Mouse (Mus musculus) kidney, adult 2 months (tissue): Measurements from ENCODE around the gene Gucy1b2. TPM values are rescaled to one million over a fixed set of nuclear protein-coding genes. Genes with fewer than 3 reads are reported as not detected.
A peak's percentile ranks its signal among the peaks of the same experiment; 100 is the strongest.

ENCODE experiments used
- DNase-seq: peaks from one replicate; pipeline ENCODE4 v3.0.0; 2021
- H3K27ac ChIP-seq: fragments of 200-500 bp; 2 replicates; pipeline ENCODE4 v1.5.1; 2012; ENCODE audit warnings: low read depth, low read length, control low read depth, inconsistent platforms; ENCODE audit not compliant: insufficient read depth
- H3K27me3 ChIP-seq: fragments of 200-500 bp; replicated peaks from 2 replicates; pipeline ENCODE4 v1.6.1; 2012; ENCODE audit warnings: mild to moderate bottlenecking, moderate library complexity, low read length, inconsistent platforms; ENCODE audit not compliant: control insufficient read depth, insufficient read depth
- H3K36me3 ChIP-seq: fragments of 200-500 bp; 2 replicates; pipeline ENCODE4 v1.6.1; 2012; ENCODE audit warnings: mild to moderate bottlenecking, moderate library complexity, low read length, inconsistent platforms; ENCODE audit not compliant: control insufficient read depth, insufficient read depth
- H3K4me1 ChIP-seq: fragments of 200-500 bp; 2 replicates; pipeline ENCODE4 v1.6.1; 2011; ENCODE audit warnings: low read length; ENCODE audit not compliant: control insufficient read depth, insufficient read depth
- H3K4me3 ChIP-seq: fragments of 200-500 bp; 2 replicates; pipeline ENCODE4 v1.5.1; 2011; ENCODE audit warnings: mild to moderate bottlenecking, low read depth, low read length, control low read depth; ENCODE audit not compliant: insufficient read depth
- CTCF ChIP-seq: fragments of 200-500 bp; conservative IDR thresholded peaks from 2 replicates; pipeline ENCODE4 v1.5.1; 2011; ENCODE audit warnings: low read depth, mild to moderate bottlenecking, control low read depth, low read length, moderate library complexity, mixed read lengths; ENCODE audit not compliant: insufficient read depth, insufficient read length
- POLR2A ChIP-seq: fragments of 200-500 bp; IDR thresholded peaks from one replicate; pipeline ENCODE4 v1.6.1; 2011; ENCODE audit warnings: low read depth, low read length, control low read depth
- WGBS: fragments of 180-500 bp; shearing (Covaris S2); methylation state at CpG from one replicate; pipeline ENCODE4 v1.1.7; 2018; 5-methylcytosine and 5-hydroxymethylcytosine counted together
- polyA plus RNA-seq: library from polyadenylated mRNA; depleted of rRNA; stranded (reverse); fragments of >200 nt; gene quantifications from 2 replicates; pipeline ENCODE4 v1.2.3, GENCODE M21; 2012

Gucy1b2 gene
- polyA plus RNA-seq, 1 experiment: 0.05 TPM

DNA sequence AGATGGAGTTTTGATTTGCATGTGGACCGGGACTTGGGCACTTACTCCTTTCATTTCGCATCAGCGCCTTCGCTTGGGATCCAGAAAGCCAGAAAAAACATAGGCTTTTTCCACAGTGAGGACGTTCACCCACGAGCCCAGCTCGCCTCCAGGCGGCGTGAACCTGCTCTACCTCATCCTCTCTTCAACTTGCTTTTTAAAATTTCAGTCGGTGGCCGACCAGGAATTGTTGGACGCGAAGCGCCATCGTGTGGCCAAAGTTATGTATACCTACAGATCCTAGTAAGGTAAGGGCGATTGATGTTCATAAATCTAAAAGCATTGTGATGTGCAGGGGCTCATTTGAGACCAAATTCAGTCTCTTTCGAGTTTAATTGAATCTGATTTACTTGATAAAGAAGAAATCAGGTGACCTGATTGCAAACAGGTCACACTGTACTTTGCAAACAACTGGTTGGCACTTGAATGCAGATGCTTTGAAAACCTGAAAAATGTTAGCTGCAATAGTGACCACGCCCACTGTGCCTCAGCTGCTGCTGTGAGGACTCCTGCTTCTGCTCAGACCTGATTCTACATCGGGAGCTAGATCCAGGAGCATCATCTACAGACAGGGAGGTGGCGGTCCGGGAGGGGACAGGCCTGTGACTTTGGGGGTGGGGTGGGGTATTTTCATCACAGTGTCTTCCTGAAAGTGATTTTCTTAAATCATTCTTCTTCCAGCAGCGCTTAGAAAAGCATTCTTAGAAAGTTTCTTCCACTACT lies 1.5 kb upstream of the Gucy1b2 start:
- no peaks in the 10 kb centered on the region for H3K27me3 ChIP-seq
- H3K4me3 ChIP-seq: no peak overlapping the region
- H3K4me1 ChIP-seq: no peaks in the 10 kb centered on the region
- WGBS: 14% methylated on average over 22 of the region's 22 CpGs
- TF ChIP-seq CTCF (peak; percentile 93), POLR2A (no peak)
- no peaks in the 10 kb centered on the region for H3K36me3 ChIP-seq
- H3K27ac ChIP-seq: no peak overlapping the region
- DNase-seq: peak; percentile 89

- Histone ChIP-seq H3K27ac (no peak overlapping the region), H3K4me1 (no peaks in the 10 kb centered on the region), H3K27me3 (no peaks in the 10 kb centered on the region), H3K4me3 (no peak overlapping the region), H3K36me3 (no peaks in the 10 kb centered on the region)
- 88% methylated on average over 5 of the region's 5 CpGs for WGBS
- DNase-seq: no peak
- TF ChIP-seq POLR2A: no peak
- no peak for TF ChIP-seq CTCF
Observed at GRCm38 (mm10) chr14:62455570-62455879, 564 bp downstream of the Gucy1b2 start.

DNA sequence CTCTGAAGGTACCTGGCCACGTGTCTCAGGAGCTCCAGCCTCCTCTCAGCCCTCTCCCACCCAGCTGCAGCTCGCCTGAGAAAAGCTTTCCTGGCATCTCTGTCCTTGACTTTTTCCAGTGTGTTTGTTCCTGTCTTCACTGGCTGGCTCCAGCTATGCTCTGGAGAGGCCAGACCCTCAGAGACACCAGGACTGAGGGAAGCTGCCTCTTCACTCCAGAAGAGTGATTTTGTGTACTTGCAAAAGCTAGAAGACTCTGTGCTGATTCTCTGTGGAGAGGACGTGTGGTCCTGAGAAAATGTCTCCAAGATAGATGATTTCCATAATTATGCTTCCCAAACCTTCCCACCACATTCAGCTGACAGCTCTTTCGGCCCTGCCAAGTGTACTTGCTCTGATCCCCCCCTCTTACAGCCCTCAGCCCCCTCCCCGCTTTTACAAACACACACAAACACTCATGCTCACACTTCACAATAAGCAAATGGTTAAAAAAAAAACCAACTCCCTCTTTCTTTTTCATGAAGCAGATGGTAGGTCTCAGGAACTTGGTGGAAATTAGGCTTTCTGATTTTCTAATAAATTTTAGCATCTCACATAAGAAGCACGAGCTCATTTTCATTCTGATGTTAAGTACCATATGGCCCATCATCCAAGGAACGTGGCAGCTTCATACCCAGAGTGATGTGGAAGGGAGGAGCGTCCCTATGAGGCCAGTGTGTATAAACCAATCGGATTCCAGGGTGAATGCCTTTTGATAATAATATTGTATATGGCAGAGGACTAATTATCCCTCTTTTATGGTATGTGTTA lies 1.1 kb downstream of the Gucy1b2 start:
- Histone ChIP-seq H3K27ac (no peak overlapping the region), H3K27me3 (no peaks in the 10 kb centered on the region), H3K36me3 (no peaks in the 10 kb centered on the region), H3K4me1 (no peaks in the 10 kb centered on the region), H3K4me3 (no peak overlapping the region)
- DNase-seq: no peak
- whole genome bisulfite sequencing: 72% methylated on average over 9 of the region's 9 CpGs
- TF ChIP-seq POLR2A (no peak), CTCF (no peak)

GRCm38 (mm10) chr14:62454136-62454535 lies 2.0 kb downstream of the Gucy1b2 start:
- WGBS: 30% methylated on average over 3 of the region's 3 CpGs
- Histone ChIP-seq H3K4me3 (no peak overlapping the region), H3K27me3 (no peaks in the 10 kb centered on the region), H3K4me1 (no peaks in the 10 kb centered on the region), H3K27ac (no peak overlapping the region), H3K36me3 (no peaks in the 10 kb centered on the region)
- DNase-seq: peak; percentile 87
- TF ChIP-seq POLR2A (no peak), CTCF (no peak)

DNA sequence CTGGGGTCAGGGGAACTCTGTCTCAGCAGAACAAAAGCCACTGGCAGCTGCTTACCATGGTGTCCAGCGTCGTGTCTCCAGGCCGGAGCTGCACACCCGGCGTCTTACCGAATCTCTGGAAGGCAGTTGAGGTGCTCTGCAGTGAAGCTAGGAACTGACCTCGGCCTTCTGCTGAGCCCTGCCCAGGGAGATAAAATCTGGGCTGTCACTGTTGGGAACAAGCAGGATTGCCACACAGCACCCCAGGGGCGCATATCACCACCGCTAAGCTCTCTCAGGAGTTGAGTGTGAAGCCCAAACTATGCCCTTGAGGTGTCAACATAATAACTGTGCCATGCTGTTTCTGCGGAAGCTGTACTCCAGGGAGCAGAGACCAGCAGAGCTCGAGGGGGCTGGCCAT lies 2.8 kb downstream of the Gucy1b2 start:
- DNase-seq: no peak
- Histone ChIP-seq H3K4me3 (no peak overlapping the region), H3K27me3 (no peaks in the 10 kb centered on the region), H3K27ac (no peak overlapping the region), H3K4me1 (no peaks in the 10 kb centered on the region), H3K36me3 (no peaks in the 10 kb centered on the region)
- WGBS: 75% methylated on average over 11 of the region's 11 CpGs
- TF ChIP-seq CTCF (no peak), POLR2A (no peak)

DNA sequence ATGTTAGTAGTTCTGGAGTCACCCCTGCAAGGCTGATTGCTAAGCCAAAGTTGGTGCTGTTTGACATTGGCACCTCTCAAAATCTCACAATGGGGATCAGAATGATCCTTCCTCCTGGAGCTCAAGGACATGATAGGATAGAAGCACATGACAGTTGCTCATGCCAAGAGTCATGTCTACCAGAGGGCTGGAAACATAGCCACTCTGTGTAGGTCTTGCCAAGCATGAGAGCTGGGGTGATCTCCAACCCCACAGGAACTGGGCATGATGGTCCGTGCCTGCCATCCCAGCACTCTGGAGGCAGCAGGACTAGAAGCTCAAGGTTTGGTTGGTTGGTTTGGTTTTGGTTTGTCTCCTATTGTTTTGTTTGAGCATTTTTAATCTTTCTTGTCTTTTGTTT lies 5.4 kb downstream of the Gucy1b2 start:
- DNase-seq: no peak
- Histone ChIP-seq H3K27ac (no peak overlapping the region), H3K36me3 (no peaks in the 10 kb centered on the region), H3K27me3 (no peaks in the 10 kb centered on the region), H3K4me3 (no peak overlapping the region), H3K4me1 (no peaks in the 10 kb centered on the region)
- no peak for TF ChIP-seq POLR2A
- no peak for TF ChIP-seq CTCF
- 83% methylated on average over 1 of the region's 1 CpGs for WGBS

DNA sequence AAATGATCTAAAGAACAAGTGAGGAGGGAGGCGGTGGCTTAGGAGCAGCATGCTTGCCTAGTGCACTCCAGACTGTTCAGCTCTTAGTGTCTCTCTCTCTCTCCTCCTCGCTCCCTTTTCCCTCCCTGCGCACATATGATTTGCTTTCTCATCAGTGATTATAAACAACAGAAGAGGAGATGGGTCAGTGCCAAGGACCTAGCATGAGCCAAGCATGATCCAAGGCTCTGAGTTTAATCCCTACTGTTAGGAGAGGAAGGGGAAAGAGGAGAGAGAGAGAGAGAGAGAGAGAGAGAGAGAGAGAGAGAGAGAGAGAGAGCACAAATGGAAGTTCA lies 8.9 kb downstream of the Gucy1b2 start:
- Histone ChIP-seq H3K4me3 (no peak overlapping the region), H3K27me3 (no peaks in the 10 kb centered on the region), H3K27ac (no peak overlapping the region), H3K36me3 (no peaks in the 10 kb centered on the region), H3K4me1 (peaks cover 3% of the 10 kb centered on the region; the same call in 1 of the 2 replicates)
- no peak for DNase-seq
- TF ChIP-seq POLR2A (no peak), CTCF (no peak)
- WGBS: 88% methylated on average over 3 of the region's 3 CpGs
